Mouse (Mus musculus): ENCODE results near the gene Pitpnc1. TPM values are rescaled to one million over a fixed set of nuclear protein-coding genes. Genes with fewer than 3 reads are reported as not detected.

The Pitpnc1 gene
- polyA plus RNA-seq, 1 experiment from 2014 or later, result 5.0 TPM

DNA sequence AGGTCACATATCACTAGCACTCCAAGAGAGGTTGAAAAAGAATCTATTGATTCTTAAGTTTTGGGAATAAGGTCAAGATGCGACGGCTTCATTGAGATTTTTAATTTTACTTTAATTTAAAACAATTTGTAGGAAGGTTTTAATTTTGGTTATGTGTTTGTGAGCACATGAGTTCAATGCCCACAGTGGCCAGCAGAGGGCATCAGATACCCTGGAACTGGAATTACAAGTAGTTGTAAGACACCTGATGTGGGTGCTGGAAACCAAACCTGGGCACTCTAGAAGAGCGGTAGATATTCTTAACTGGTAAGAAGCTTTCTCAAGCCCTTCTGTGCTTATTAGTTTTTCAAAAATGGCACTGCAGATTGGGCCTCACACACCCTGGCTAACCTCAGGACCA is 203.0 kb downstream of the Pitpnc1 start:
- WGBS, result 99% methylated on average over 3 of the region's 3 CpGs
- Histone ChIP-seq H3K9me3 (ENCODE audit: control insufficient read depth, low read length) (no peaks in the 10 kb centered on the region), H3K4me3 (ENCODE audit: low read depth, low read length) (no peak overlapping the region), H3K9ac (ENCODE audit: low read length) (no peak overlapping the region), H3K36me3 (ENCODE audit: control insufficient read depth, insufficient read depth, low read length) (no peaks in the 10 kb centered on the region), H3K27ac (replicated peaks) (no peak overlapping the region), H3K27me3 (ENCODE audit: control insufficient read depth, insufficient read depth, low read length) (no peaks in the 10 kb centered on the region), H3K4me2 (replicated peaks; ENCODE audit: low read depth) (no peak overlapping the region), H3K4me1 (replicated peaks; ENCODE audit: control insufficient read depth, insufficient read depth) (no peaks in the 10 kb centered on the region; the same call in 1 of the 2 replicates)
- DNase-seq (ENCODE audit: low spot score) (no peak), ATAC-seq (ENCODE audit: low FRiP score, low TSS enrichment) (no peak)
- no peak for TF ChIP-seq EP300 (optimal IDR thresholded peaks at IDR 0.05)
- peak; percentile 55 for TF ChIP-seq CTCF (IDR thresholded peaks at IDR 0.05; ENCODE audit: low read depth)

GRCm38 (mm10) chr11:107265861-107266260 is 204.6 kb downstream of the Pitpnc1 start:
- H3K27me3 ChIP-seq (ENCODE audit: control insufficient read depth, insufficient read depth, low read length), result no peaks in the 10 kb centered on the region
- no peak overlapping the region for H3K9ac ChIP-seq (ENCODE audit: low read length)
- H3K4me3 ChIP-seq (ENCODE audit: low read depth, low read length), result no peak overlapping the region
- H3K4me1 ChIP-seq (replicated peaks; ENCODE audit: control insufficient read depth, insufficient read depth), result no peaks in the 10 kb centered on the region
- H3K27ac ChIP-seq (replicated peaks), result no peak overlapping the region
- TF ChIP-seq CTCF (IDR thresholded peaks at IDR 0.05; ENCODE audit: low read depth) (no peak), EP300 (optimal IDR thresholded peaks at IDR 0.05) (no peak)
- H3K9me3 ChIP-seq (ENCODE audit: control insufficient read depth, low read length), result no peaks in the 10 kb centered on the region
- H3K36me3 ChIP-seq (ENCODE audit: control insufficient read depth, insufficient read depth, low read length), result no peaks in the 10 kb centered on the region
- no peak for DNase-seq (ENCODE audit: low spot score)
- ATAC-seq (ENCODE audit: low FRiP score, low TSS enrichment), result no peak
- 80% methylated on average over 4 of the region's 4 CpGs for whole genome bisulfite sequencing
- H3K4me2 ChIP-seq (replicated peaks; ENCODE audit: low read depth), result no peak overlapping the region

GRCm38 (mm10) chr11:107264889-107265615 is 205.4 kb downstream of the Pitpnc1 start:
- H3K9ac ChIP-seq (ENCODE audit: low read length), result no peak overlapping the region
- TF ChIP-seq CTCF (IDR thresholded peaks at IDR 0.05; ENCODE audit: low read depth), result no peak
- ATAC-seq (ENCODE audit: low FRiP score, low TSS enrichment) (no peak), DNase-seq (ENCODE audit: low spot score) (no peak)
- H3K36me3 ChIP-seq (ENCODE audit: control insufficient read depth, insufficient read depth, low read length), result no peaks in the 10 kb centered on the region
- H3K27ac ChIP-seq (replicated peaks), result no peak overlapping the region
- no peak overlapping the region for H3K4me3 ChIP-seq (ENCODE audit: low read depth, low read length)
- no peaks in the 10 kb centered on the region for H3K9me3 ChIP-seq (ENCODE audit: control insufficient read depth, low read length)
- WGBS, result 56% methylated on average over 20 of the region's 20 CpGs
- H3K27me3 ChIP-seq (ENCODE audit: control insufficient read depth, insufficient read depth, low read length), result no peaks in the 10 kb centered on the region
- no peak overlapping the region for H3K4me2 ChIP-seq (replicated peaks; ENCODE audit: low read depth)
- no peaks in the 10 kb centered on the region for H3K4me1 ChIP-seq (replicated peaks; ENCODE audit: control insufficient read depth, insufficient read depth)

GRCm38 (mm10) chr11:107263838-107264237 is 206.7 kb downstream of the Pitpnc1 start:
- 74% methylated on average over 9 of the region's 9 CpGs for WGBS
- no peak overlapping the region for H3K9ac ChIP-seq (ENCODE audit: low read length)
- no peaks in the 10 kb centered on the region for H3K27me3 ChIP-seq (ENCODE audit: control insufficient read depth, insufficient read depth, low read length)
- H3K4me2 ChIP-seq (replicated peaks; ENCODE audit: low read depth), result no peak overlapping the region
- TF ChIP-seq CTCF (IDR thresholded peaks at IDR 0.05; ENCODE audit: low read depth), result no peak
- TF ChIP-seq EP300 (optimal IDR thresholded peaks at IDR 0.05), result no peak
- no peak overlapping the region for H3K27ac ChIP-seq (replicated peaks)
- no peaks in the 10 kb centered on the region for H3K36me3 ChIP-seq (ENCODE audit: control insufficient read depth, insufficient read depth, low read length)
- no peak for DNase-seq (ENCODE audit: low spot score)
- H3K4me1 ChIP-seq (replicated peaks; ENCODE audit: control insufficient read depth, insufficient read depth), result no peaks in the 10 kb centered on the region
- no peak for ATAC-seq (ENCODE audit: low FRiP score, low TSS enrichment)
- no peak overlapping the region for H3K4me3 ChIP-seq (ENCODE audit: low read depth, low read length)
- no peaks in the 10 kb centered on the region for H3K9me3 ChIP-seq (ENCODE audit: control insufficient read depth, low read length)

GRCm38 (mm10) chr11:107259428-107259827 is 211.1 kb downstream of the Pitpnc1 start:
- no peaks in the 10 kb centered on the region for H3K4me1 ChIP-seq (replicated peaks; ENCODE audit: control insufficient read depth, insufficient read depth)
- no peak overlapping the region for H3K9ac ChIP-seq (ENCODE audit: low read length)
- TF ChIP-seq EP300 (optimal IDR thresholded peaks at IDR 0.05), result no peak
- H3K4me2 ChIP-seq (replicated peaks; ENCODE audit: low read depth), result no peak overlapping the region
- H3K27me3 ChIP-seq (ENCODE audit: control insufficient read depth, insufficient read depth, low read length), result no peaks in the 10 kb centered on the region
- 81% methylated on average over 7 of the region's 7 CpGs for WGBS
- no peak overlapping the region for H3K27ac ChIP-seq (replicated peaks)
- DNase-seq (ENCODE audit: low spot score) (no peak), ATAC-seq (ENCODE audit: low FRiP score, low TSS enrichment) (no peak)
- no peaks in the 10 kb centered on the region for H3K9me3 ChIP-seq (ENCODE audit: control insufficient read depth, low read length)
- H3K4me3 ChIP-seq (ENCODE audit: low read depth, low read length), result no peak overlapping the region
- no peaks in the 10 kb centered on the region for H3K36me3 ChIP-seq (ENCODE audit: control insufficient read depth, insufficient read depth, low read length)

- ATAC-seq (ENCODE audit: low FRiP score, low TSS enrichment), result peak; percentile 72
- Histone ChIP-seq H3K27me3 (ENCODE audit: control insufficient read depth, insufficient read depth, low read length) (no peaks in the 10 kb centered on the region), H3K4me1 (replicated peaks; ENCODE audit: control insufficient read depth, insufficient read depth) (no peaks in the 10 kb centered on the region), H3K36me3 (ENCODE audit: control insufficient read depth, insufficient read depth, low read length) (no peaks in the 10 kb centered on the region), H3K4me2 (replicated peaks; ENCODE audit: low read depth) (no peak overlapping the region), H3K27ac (replicated peaks) (no peak overlapping the region), H3K9ac (ENCODE audit: low read length) (no peak overlapping the region), H3K9me3 (ENCODE audit: control insufficient read depth, low read length) (no peaks in the 10 kb centered on the region), H3K4me3 (ENCODE audit: low read depth, low read length) (no peak overlapping the region)
- TF ChIP-seq CTCF (IDR thresholded peaks at IDR 0.05; ENCODE audit: low read depth) (peak; percentile 65), EP300 (optimal IDR thresholded peaks at IDR 0.05) (no peak)
- DNase-seq (ENCODE audit: low spot score), result peak; percentile 58
- WGBS, result 73% methylated on average over 11 of the region's 11 CpGs
Observed at GRCm38 (mm10) chr11:107255185-107255584, 215.3 kb downstream of the Pitpnc1 start.

Measured in stomach, postnatal 0 days (tissue).